Mouse (Mus musculus) liver, adult 2 months (tissue): ENCODE results near the gene Elp4.

Source experiments
- CTCF ChIP-seq: fragments of 200-500 bp; IDR thresholded peaks from 2 replicates; pipeline ENCODE4 v1.5.1; 2011; ENCODE audit warnings: low read depth, low read length, control low read depth
- POLR2A ChIP-seq: fragments of 200-500 bp; IDR thresholded peaks from 2 replicates; pipeline ENCODE4 v1.6.1; 2011; ENCODE audit warnings: low read length, control low read depth; ENCODE audit not compliant: insufficient read depth; ENCODE audit errors: extremely low read depth

- TF ChIP-seq POLR2A (no peak), CTCF (no peak)
These were observed 202.6 kb downstream of the Elp4 start for GRCm38 (mm10) chr2:105701781-105702180.
